Mouse (Mus musculus) C2C12 (cell line): ENCODE results near the gene Bri3bp. TPM values are rescaled to one million over a fixed set of nuclear protein-coding genes. Genes with fewer than 3 reads are reported as not detected.
"Not testable (repeated sequence)": the region's sequence is repeated elsewhere in the genome, so short reads cannot be mapped to it uniquely, and the experiment has no call there.

Source experiments
- H3K27me3 ChIP-seq: one replicate; pipeline ENCODE4 v1.6.1; 2011; ENCODE audit not compliant: control insufficient read depth, insufficient read depth, insufficient read length
- H3K36me3 ChIP-seq: one replicate; pipeline ENCODE4 v1.6.1; 2011; ENCODE audit not compliant: control insufficient read depth, insufficient read depth
- H3K4me3 ChIP-seq: one replicate; pipeline ENCODE4 v1.5.1; 2011; ENCODE audit warnings: mild to moderate bottlenecking, control low read depth; ENCODE audit not compliant: poor library complexity, insufficient read depth, severe bottlenecking
- H3K79me2 ChIP-seq: one replicate; pipeline ENCODE4 v1.6.1; 2011; ENCODE audit not compliant: control insufficient read depth, insufficient read depth
- H3K79me3 ChIP-seq: one replicate; pipeline ENCODE4 v1.6.1; 2011; ENCODE audit warnings: low read depth, control low read depth
- H3ac ChIP-seq: one replicate; pipeline ENCODE3; 2011; ENCODE audit warnings: low read depth; ENCODE audit not compliant: control insufficient read depth, insufficient read length
- CEBPB ChIP-seq: IDR thresholded peaks from one replicate; pipeline ENCODE4 v1.6.1; 2011; ENCODE audit warnings: low read depth, mild to moderate bottlenecking, control low read depth, moderate library complexity
- CTCF ChIP-seq: IDR thresholded peaks from one replicate; pipeline ENCODE4 v1.5.1; 2011; ENCODE audit not compliant: control insufficient read depth, insufficient read depth, insufficient read length
- FOSL1 ChIP-seq: IDR thresholded peaks from one replicate; pipeline ENCODE4 v1.8.0; 2011; ENCODE audit warnings: mild to moderate bottlenecking, low read length; ENCODE audit not compliant: poor library complexity, insufficient read depth, severe bottlenecking
- MAX ChIP-seq: IDR thresholded peaks from one replicate; pipeline ENCODE4 v1.6.1; 2011; ENCODE audit warnings: mild to moderate bottlenecking, control low read depth
- MYOD1 ChIP-seq: IDR thresholded peaks from one replicate; pipeline ENCODE4 v1.6.1; 2011; ENCODE audit warnings: low read depth; ENCODE audit not compliant: control insufficient read depth, insufficient read length
- MYOG ChIP-seq: IDR thresholded peaks from one replicate; pipeline ENCODE4 v1.6.1; 2011; ENCODE audit not compliant: control insufficient read depth, insufficient read length; ENCODE audit errors: extremely low read depth
- USF1 ChIP-seq: IDR thresholded peaks from one replicate; pipeline ENCODE4 v1.6.1; 2011; ENCODE audit warnings: low read depth, mild to moderate bottlenecking, control low read depth, moderate library complexity
- polyA plus RNA-seq: library from polyadenylated mRNA; unstranded; fragments of >200 nt; fragmentation: generic; extraction: Trizol; gene quantifications from one replicate; pipeline ENCODE4 v1.2.1, GENCODE M21; 2012; ENCODE audit warnings: missing spikeins

Gene Bri3bp
- polyA plus RNA-seq, 1 experiment: 29.4 TPM

DNA sequence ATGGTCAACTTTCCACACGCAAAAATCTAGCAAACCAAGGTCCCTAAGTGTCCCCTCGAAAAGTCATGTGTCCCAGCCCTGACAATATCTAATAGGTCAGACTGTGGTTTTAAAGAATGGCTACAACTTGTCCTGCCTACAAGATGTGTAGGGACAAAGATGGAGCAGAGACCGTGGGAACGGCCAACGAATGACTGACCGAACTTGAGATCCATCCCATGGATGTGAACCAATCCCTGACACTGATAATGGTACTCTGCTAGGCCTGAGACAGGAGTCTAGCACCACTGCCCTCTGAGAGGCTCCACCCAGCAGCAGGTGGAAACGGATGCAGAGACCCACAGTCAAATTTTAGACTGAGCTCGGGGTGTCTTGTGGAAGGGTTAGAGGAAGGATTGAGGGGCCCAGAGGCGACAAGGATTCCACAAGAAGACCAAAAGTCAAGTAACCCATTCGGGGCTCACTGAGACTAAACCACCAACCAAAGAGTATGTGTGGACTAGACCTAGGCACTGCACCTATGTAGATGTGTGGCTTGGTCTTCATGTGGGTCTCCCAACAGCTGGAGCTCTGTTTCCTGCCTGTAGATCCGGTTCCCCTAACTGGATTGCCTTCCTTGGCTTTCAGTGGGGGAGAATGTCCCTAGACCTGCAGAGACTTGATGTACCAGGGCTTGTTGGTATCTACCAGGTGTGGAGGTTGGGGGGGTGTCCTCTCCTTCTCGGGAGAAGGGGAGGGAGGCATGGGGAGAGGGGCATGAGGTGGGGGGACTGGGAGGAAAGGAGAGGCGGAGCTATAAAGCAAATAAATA is 34.1 kb upstream of the Bri3bp start:
- TF ChIP-seq MYOG (no peak), CEBPB (no peak), FOSL1 (no peak), CTCF (no peak), MAX (no peak), MYOD1 (no peak), USF1 (no peak)
- H3K4me3 ChIP-seq: peak overlapping the region; percentile 15
- H3K79me3 ChIP-seq: no peaks in the 10 kb centered on the region
- H3ac ChIP-seq: no peak overlapping the region
- H3K36me3 ChIP-seq: no peaks in the 10 kb centered on the region
- no peaks in the 10 kb centered on the region for H3K27me3 ChIP-seq
- no peaks in the 10 kb centered on the region for H3K79me2 ChIP-seq

DNA sequence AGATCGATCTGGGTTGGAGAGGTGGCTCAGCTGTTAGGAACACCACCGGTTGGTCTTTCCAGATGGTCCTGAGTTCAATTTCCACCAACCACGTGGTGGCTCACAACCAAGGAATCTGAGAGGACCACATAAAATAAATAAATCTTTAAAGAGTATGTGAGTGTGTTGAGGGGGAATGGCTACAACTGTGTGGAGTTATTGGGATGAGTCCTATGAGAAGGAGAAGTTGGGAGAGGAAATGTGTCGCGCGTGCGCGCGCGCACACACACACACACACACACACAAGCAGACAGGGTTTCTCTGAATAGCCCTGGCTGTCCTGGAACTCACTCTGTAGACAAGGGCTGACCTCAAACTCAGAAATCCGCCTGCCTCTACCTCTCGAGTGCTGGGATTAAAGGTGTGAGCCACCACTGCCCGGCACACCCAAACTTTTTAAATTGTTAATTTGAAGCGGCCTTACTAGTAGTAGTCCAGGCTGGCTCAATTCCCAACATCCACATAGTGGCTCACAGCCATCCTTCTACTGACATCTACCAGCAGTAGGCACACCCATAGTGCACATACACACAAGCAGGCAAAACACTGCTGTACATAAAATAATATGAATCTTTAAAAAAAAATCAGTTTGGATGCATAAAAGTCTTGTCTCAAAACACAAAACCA is 33.3 kb upstream of the Bri3bp start:
- H3K36me3 ChIP-seq: no peaks in the 10 kb centered on the region
- no peak overlapping the region for H3ac ChIP-seq
- TF ChIP-seq MYOG (no peak), FOSL1 (no peak), CTCF (no peak), MYOD1 (no peak), CEBPB (no peak), USF1 (no peak), MAX (no peak)
- H3K79me2 ChIP-seq: no peaks in the 10 kb centered on the region
- H3K4me3 ChIP-seq: no peak overlapping the region
- H3K27me3 ChIP-seq: no peaks in the 10 kb centered on the region
- H3K79me3 ChIP-seq: no peaks in the 10 kb centered on the region

DNA sequence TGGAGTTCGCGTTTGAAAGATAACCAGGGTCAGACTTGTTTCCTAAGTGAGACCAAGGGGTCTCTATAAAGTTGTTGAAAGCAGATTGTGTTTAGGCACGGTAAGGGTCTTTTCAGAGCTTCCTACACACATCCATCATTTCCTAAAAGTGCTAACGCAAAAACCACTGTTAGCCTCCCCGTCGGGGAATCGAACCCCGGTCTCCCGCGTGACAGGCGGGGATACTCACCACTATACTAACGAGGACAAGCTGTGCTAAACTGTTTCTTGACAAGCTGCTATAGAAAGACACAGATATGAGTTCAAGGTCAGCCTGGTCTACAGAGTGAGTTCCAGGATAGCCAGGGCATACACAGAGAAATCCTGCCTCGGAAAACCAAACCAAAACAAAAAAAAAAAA is 32.5 kb upstream of the Bri3bp start:
- Histone ChIP-seq H3K36me3 (peaks cover 8% of the 10 kb centered on the region), H3K79me3 (no peaks in the 10 kb centered on the region), H3K27me3 (no peaks in the 10 kb centered on the region), H3K4me3 (peak overlapping the region; percentile 38), H3K79me2 (no peaks in the 10 kb centered on the region), H3ac (no peak overlapping the region)
- TF ChIP-seq MYOD1: no peak
- no peak for TF ChIP-seq FOSL1
- TF ChIP-seq CEBPB: no peak
- TF ChIP-seq MYOG: no peak
- no peak for TF ChIP-seq MAX
- no peak for TF ChIP-seq CTCF
- TF ChIP-seq USF1: no peak

- Histone ChIP-seq H3K79me3 (no peaks in the 10 kb centered on the region), H3K4me3 (peak overlapping the region; percentile 38), H3ac (no peak overlapping the region), H3K79me2 (no peaks in the 10 kb centered on the region), H3K27me3 (no peaks in the 10 kb centered on the region), H3K36me3 (peaks cover 12% of the 10 kb centered on the region)
- no peak for TF ChIP-seq CTCF
- TF ChIP-seq MYOD1: no peak
- TF ChIP-seq FOSL1: no peak
- no peak for TF ChIP-seq CEBPB
- no peak for TF ChIP-seq MAX
- TF ChIP-seq USF1: no peak
- no peak for TF ChIP-seq MYOG
These were observed 31.8 kb upstream of the Bri3bp start for GRCm38 (mm10) chr5:125409348-125410090.

GRCm38 (mm10) chr5:125411972-125412530 is 29.3 kb upstream of the Bri3bp start:
- Histone ChIP-seq H3K27me3 (no peaks in the 10 kb centered on the region), H3K4me3 (no peak overlapping the region), H3K79me2 (no peaks in the 10 kb centered on the region), H3K36me3 (peaks cover 32% of the 10 kb centered on the region), H3ac (no peak overlapping the region), H3K79me3 (no peaks in the 10 kb centered on the region)
- TF ChIP-seq MYOD1 (no peak), CTCF (peak; percentile 13), CEBPB (no peak), USF1 (no peak), FOSL1 (no peak), MAX (no peak)

GRCm38 (mm10) chr5:125412536-125412935 is 28.8 kb upstream of the Bri3bp start:
- not testable (repeated sequence) for H3K4me3 ChIP-seq, H3ac ChIP-seq, H3K79me3 ChIP-seq, H3K27me3 ChIP-seq, H3K79me2 ChIP-seq
- H3K36me3 ChIP-seq: peaks cover 37% of the 10 kb centered on the region
